Mouse (Mus musculus) thymus, postnatal 4 days (tissue): ENCODE data around the gene Chrna3.

ENCODE experiments used
- DNase-seq: peaks from one replicate; pipeline ENCODE4 v3.0.0; 2021

Chrna3 gene

GRCm38 (mm10) chr9:55026275-55026663 lies at the start of gene Chrna3:
Gene Chrna3, minus strand, starts transcription at chr9:55026562.
- peak; percentile 30 for DNase-seq

- DNase-seq: no peak
Measured at GRCm38 (mm10) chr9:55067965-55068265, 41.6 kb upstream of the Chrna3 start.

- no peak for DNase-seq
Measured at GRCm38 (mm10) chr9:55067260-55067964, 41.0 kb upstream of the Chrna3 start.

GRCm38 (mm10) chr9:55065241-55065640 lies 38.9 kb upstream of the Chrna3 start:
- no peak for DNase-seq

- no peak for DNase-seq
Measured at GRCm38 (mm10) chr9:55058067-55058466, 31.7 kb upstream of the Chrna3 start.

- DNase-seq: no peak
Measured at GRCm38 (mm10) chr9:55055386-55055930, 29.1 kb upstream of the Chrna3 start.

GRCm38 (mm10) chr9:55048211-55048880 lies 22.0 kb upstream of the Chrna3 start, which contains the start of gene Chrnb4:
Gene Chrnb4, minus strand, starts transcription at chr9:55048779.
- DNase-seq: peak; percentile 57

- no peak for DNase-seq
Measured at GRCm38 (mm10) chr9:55046764-55047163, 20.4 kb upstream of the Chrna3 start.

GRCm38 (mm10) chr9:55045001-55045400 lies 18.6 kb upstream of the Chrna3 start:
- no peak for DNase-seq

GRCm38 (mm10) chr9:55043688-55044087 lies 17.3 kb upstream of the Chrna3 start:
- no peak for DNase-seq

GRCm38 (mm10) chr9:55041389-55041788 lies 15.0 kb upstream of the Chrna3 start:
- DNase-seq: no peak

- DNase-seq: no peak
Measured at GRCm38 (mm10) chr9:55039983-55040382, 13.6 kb upstream of the Chrna3 start.

GRCm38 (mm10) chr9:55038948-55039347 lies 12.6 kb upstream of the Chrna3 start:
- no peak for DNase-seq

- no peak for DNase-seq
Measured at GRCm38 (mm10) chr9:55031435-55032167, 5.2 kb upstream of the Chrna3 start.

- no peak for DNase-seq
Measured at GRCm38 (mm10) chr9:55025534-55026274, 658 bp downstream of the Chrna3 start.

- DNase-seq: peak; percentile 87
Measured at GRCm38 (mm10) chr9:55023902-55024583, 2.3 kb downstream of the Chrna3 start.

- DNase-seq: no peak
Measured at GRCm38 (mm10) chr9:55023326-55023725, 3.0 kb downstream of the Chrna3 start.

- no peak for DNase-seq
Measured at GRCm38 (mm10) chr9:55016926-55017325, 9.4 kb downstream of the Chrna3 start.

- peak; percentile 41 for DNase-seq
Measured at GRCm38 (mm10) chr9:55010588-55011350, 15.6 kb downstream of the Chrna3 start.

GRCm38 (mm10) chr9:55009692-55010091 lies 16.7 kb downstream of the Chrna3 start:
- DNase-seq: no peak

GRCm38 (mm10) chr9:55003609-55004008 lies 22.8 kb downstream of the Chrna3 start:
- no peak for DNase-seq
